Mouse (Mus musculus) Patski (cell line): ENCODE measurements around the gene Mrpl23. TPM values are rescaled to one million over a fixed set of nuclear protein-coding genes. Genes with fewer than 3 reads are reported as not detected.

Source experiments
- ATAC-seq: fragments of 100-300 bp; one replicate; pipeline ENCODE4 v1.8.0; 2021
- CTCF ChIA-PET: fragments of 350-600 bp; sonication (Branson Sonifier 250); formaldehyde crosslinking; loops from one replicate; lab custom pipeline; 2022; ENCODE audit warnings: inconsistent platforms; lab: Charles Lee
- POLR2A ChIA-PET: fragments of 350-600 bp; sonication (Branson Sonifier 250); formaldehyde crosslinking; loops from one replicate; lab custom pipeline; 2022; ENCODE audit warnings: antibody characterized with exemption, inconsistent platforms; lab: Charles Lee
- DNase-seq: peaks from one replicate; pipeline ENCODE4 v3.0.0-alpha.2; 2011; ENCODE audit warnings: low read depth, low spot score
- H3K27me3 ChIP-seq: fragments of 371-371 bp; one replicate; pipeline ENCODE4 v1.5.1; 2021
- CTCF ChIP-seq: fragments of 100-300 bp; IDR thresholded peaks from one replicate; pipeline ENCODE4 v1.5.1; 2021
- in situ Hi-C: fragments of 300-500 bp; cut with MboI; formaldehyde crosslinking; loops from 3 replicates; pipeline ENCODE4 v1.11.1; 2018; ENCODE audit warnings: low pct_unique_long_range_greater_than_20kb, mixed read lengths
- polyA plus RNA-seq: library from polyadenylated mRNA; unstranded; gene quantifications from one replicate; pipeline ENCODE4 v1.2.3, GENCODE M21; 2021

Gene Mrpl23
- polyA plus RNA-seq, 1 experiment from 2014 or later: 6.9 TPM

- in situ Hi-C loops: no loop called here
- DNase-seq (no peak), ATAC-seq (no peak)
- ChIA-PET POLR2A (no interaction called here), CTCF (no interaction called here)
- H3K27me3 ChIP-seq: no peaks in the 10 kb centered on the region
- TF ChIP-seq CTCF: no peak
Measured at GRCm38 (mm10) chr7:142571458-142572220, 39.2 kb downstream of the Mrpl23 start.

- DNase-seq (no peak), ATAC-seq (no peak)
- no peak for TF ChIP-seq CTCF
- H3K27me3 ChIP-seq: no peaks in the 10 kb centered on the region
- ChIA-PET CTCF (no interaction called here), POLR2A (no interaction called here)
- in situ Hi-C loops: no loop called here
Measured at GRCm38 (mm10) chr7:142572343-142572742, 39.9 kb downstream of the Mrpl23 start.

- no peak for TF ChIP-seq CTCF
- in situ Hi-C loops: no loop called here
- POLR2A ChIA-PET: no interaction called here
- CTCF ChIA-PET: no interaction called here
- ATAC-seq (no peak), DNase-seq (no peak)
- H3K27me3 ChIP-seq: no peaks in the 10 kb centered on the region
Measured at GRCm38 (mm10) chr7:142572992-142573391, 40.5 kb downstream of the Mrpl23 start.

GRCm38 (mm10) chr7:142574155-142574660 is 41.7 kb downstream of the Mrpl23 start:
- POLR2A ChIA-PET: interaction anchor here (0.6 kb wide), 1 partner anchor 447 kb away, joined by 7 read pairs; no protein-coding TSS in a partner anchor
- in situ Hi-C loops: no loop called here
- ATAC-seq (no peak), DNase-seq (no peak)
- TF ChIP-seq CTCF: no peak
- H3K27me3 ChIP-seq: no peaks in the 10 kb centered on the region
- CTCF ChIA-PET: interaction anchor here (0.9 kb wide), 1 partner anchor 36 kb away, joined by 3 read pairs; no protein-coding TSS in a partner anchor

GRCm38 (mm10) chr7:142574826-142575351 is 42.4 kb downstream of the Mrpl23 start:
- in situ Hi-C loops: no loop called here
- CTCF ChIA-PET: interaction anchor here (0.9 kb wide), 1 partner anchor 37 kb away, joined by 3 read pairs; no protein-coding TSS in a partner anchor
- H3K27me3 ChIP-seq: no peaks in the 10 kb centered on the region
- TF ChIP-seq CTCF: no peak
- POLR2A ChIA-PET: no interaction called here
- DNase-seq (no peak), ATAC-seq (no peak)

- DNase-seq (no peak), ATAC-seq (no peak)
- POLR2A ChIA-PET: no interaction called here
- H3K27me3 ChIP-seq: no peaks in the 10 kb centered on the region
- CTCF ChIA-PET: no interaction called here
- no peak for TF ChIP-seq CTCF
- in situ Hi-C loops: no loop called here
Measured at GRCm38 (mm10) chr7:142575491-142575890, 43.0 kb downstream of the Mrpl23 start.

GRCm38 (mm10) chr7:142575971-142576370 is 43.5 kb downstream of the Mrpl23 start:
- CTCF ChIA-PET: no interaction called here
- no peak for ATAC-seq

GRCm38 (mm10) chr7:142576472-142577326 is 44.2 kb downstream of the Mrpl23 start:
- no peak for TF ChIP-seq CTCF
- in situ Hi-C loops: no loop called here
- no peaks in the 10 kb centered on the region for H3K27me3 ChIP-seq
- DNase-seq (no peak), ATAC-seq (no peak)
- CTCF ChIA-PET: no interaction called here
- POLR2A ChIA-PET: no interaction called here

More at GRCm38 (mm10) chr7:142575971-142576370, 43.5 kb downstream of the Mrpl23 start:
- DNase-seq: no peak
- in situ Hi-C loops: no loop called here
- no peak for TF ChIP-seq CTCF
- no peaks in the 10 kb centered on the region for H3K27me3 ChIP-seq
- POLR2A ChIA-PET: no interaction called here

- POLR2A ChIA-PET: interaction anchor here (0.7 kb wide), 1 partner anchor 56 kb away, joined by 3 read pairs; no protein-coding TSS in a partner anchor
- H3K27me3 ChIP-seq: peaks cover 3% of the 10 kb centered on the region
- no peak for TF ChIP-seq CTCF
- in situ Hi-C loops: no loop called here
- DNase-seq (no peak), ATAC-seq (no peak)
- CTCF ChIA-PET: interaction anchor here (1.0 to 1.4 kb wide), 2 partner anchors 262 to 268 kb away, joined by 3 read pairs; no protein-coding TSS in a partner anchor
Measured at GRCm38 (mm10) chr7:142577806-142578423, 45.4 kb downstream of the Mrpl23 start.

GRCm38 (mm10) chr7:142579069-142579468 is 46.6 kb downstream of the Mrpl23 start:
- in situ Hi-C loops: no loop called here
- POLR2A ChIA-PET: interaction anchor here (0.7 kb wide), 1 partner anchor 57 kb away, joined by 3 read pairs; no protein-coding TSS in a partner anchor
- DNase-seq (no peak), ATAC-seq (no peak)
- no peak for TF ChIP-seq CTCF
- CTCF ChIA-PET: interaction anchor here (1.0 to 2.0 kb wide), 5 partner anchors 9 to 269 kb away, joined by 3 to 10 read pairs (median 3); no protein-coding TSS in a partner anchor
- H3K27me3 ChIP-seq: peaks cover 5% of the 10 kb centered on the region
